Mouse (Mus musculus): ENCODE measurements around the gene Gm960.

GRCm38 (mm10) chr19:4670776-4671175, 27.7 kb downstream of the Gm960 start:
- TF ChIP-seq CTCF (IDR thresholded peaks at IDR 0.05; ENCODE audit: low read depth) (no peak), EP300 (IDR thresholded peaks at IDR 0.05; ENCODE audit: low read depth) (no peak)

Data from liver, embryonic 14.5 days (tissue).